Mouse (Mus musculus): ENCODE measurements around the gene Nudt4. TPM values are rescaled to one million over a fixed set of nuclear protein-coding genes. Genes with fewer than 3 reads are reported as not detected.
"Not testable (repeated sequence)": the region's sequence is repeated elsewhere in the genome, so short reads cannot be mapped to it uniquely, and the experiment has no call there.

Nudt4 gene
- polyA plus RNA-seq, 1 experiment: 133 TPM

- peaks cover 21% of the 10 kb centered on the region for H3K36me3 ChIP-seq (ENCODE audit: control insufficient read depth, insufficient read depth, low read length, poor library complexity, severe bottlenecking)
- H3K27ac ChIP-seq (ENCODE audit: insufficient read depth, low read length): no peak overlapping the region
- no peak overlapping the region for H3K9ac ChIP-seq (ENCODE audit: low read depth, poor library complexity, severe bottlenecking)
- no peak overlapping the region for H3K4me3 ChIP-seq (ENCODE audit: low read depth, low read length)
- no peaks in the 10 kb centered on the region for H3K27me3 ChIP-seq (ENCODE audit: control insufficient read depth, insufficient read depth, low read length, poor library complexity, severe bottlenecking)
- no peaks in the 10 kb centered on the region for H3K9me3 ChIP-seq (replicated peaks; ENCODE audit: control insufficient read depth, insufficient read depth, low read length, poor library complexity, severe bottlenecking)
- peaks cover 2% of the 10 kb centered on the region for H3K4me1 ChIP-seq (ENCODE audit: control insufficient read depth, insufficient read depth, low read length)
- TF ChIP-seq CTCF (IDR thresholded peaks at IDR 0.05; ENCODE audit: low read depth, low read length): peak; percentile 49
- TF ChIP-seq POLR2A (IDR thresholded peaks at IDR 0.05; ENCODE audit: insufficient read depth, low read length): no peak
- no peak for TF ChIP-seq EP300 (IDR thresholded peaks at IDR 0.05; ENCODE audit: insufficient read depth, low read depth, low read length)
Observed at GRCm38 (mm10) chr10:95557337-95557828, 6.6 kb downstream of the Nudt4 start.

DNA sequence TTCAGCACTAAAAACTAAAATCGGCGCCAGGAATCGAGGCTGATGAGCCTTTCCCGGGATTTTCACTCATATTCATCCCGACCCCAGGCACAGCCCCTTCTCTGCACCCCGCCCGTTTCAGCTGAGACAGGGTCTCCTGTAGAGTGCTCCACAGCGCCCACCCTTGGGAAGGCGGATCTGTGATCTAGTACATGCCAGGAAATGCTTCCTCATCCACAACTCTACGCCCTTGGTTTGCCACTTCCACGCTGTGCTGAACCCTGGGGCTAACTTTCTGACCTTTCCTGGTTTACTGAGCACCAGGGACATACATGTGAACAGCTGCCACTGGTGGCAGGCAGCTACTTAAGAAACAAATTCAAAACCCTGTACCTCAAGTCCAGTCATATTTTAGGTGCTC, 8.1 kb downstream of the Nudt4 start:
- TF ChIP-seq CTCF (IDR thresholded peaks at IDR 0.05; ENCODE audit: low read depth, low read length) (peak; percentile 35), POLR2A (IDR thresholded peaks at IDR 0.05; ENCODE audit: insufficient read depth, low read length) (no peak), EP300 (IDR thresholded peaks at IDR 0.05; ENCODE audit: insufficient read depth, low read depth, low read length) (no peak)
- H3K9ac ChIP-seq (ENCODE audit: low read depth, poor library complexity, severe bottlenecking): no peak overlapping the region
- peaks cover 24% of the 10 kb centered on the region for H3K36me3 ChIP-seq (ENCODE audit: control insufficient read depth, insufficient read depth, low read length, poor library complexity, severe bottlenecking)

DNA sequence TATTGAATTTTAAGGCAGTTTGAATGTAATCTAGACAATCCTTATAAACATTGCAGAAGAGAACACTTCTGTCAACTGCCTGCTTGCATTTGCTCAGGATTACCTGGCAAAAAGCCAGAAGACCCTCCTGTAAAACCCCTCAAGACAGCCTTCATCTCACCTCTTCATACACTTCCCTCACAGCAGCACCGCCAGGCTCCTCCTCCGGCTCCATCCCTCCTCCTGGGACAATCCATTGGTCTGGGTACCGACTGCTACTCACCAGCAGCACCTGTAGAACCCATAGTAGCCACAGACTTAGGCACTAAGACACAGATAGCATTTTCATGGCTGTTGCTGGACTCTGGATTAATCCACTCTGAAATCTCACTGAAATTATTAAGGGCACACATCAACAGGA, 11.6 kb downstream of the Nudt4 start:
- no peaks in the 10 kb centered on the region for H3K27me3 ChIP-seq (ENCODE audit: control insufficient read depth, insufficient read depth, low read length, poor library complexity, severe bottlenecking)
- no peak overlapping the region for H3K4me3 ChIP-seq (ENCODE audit: low read depth, low read length)
- TF ChIP-seq POLR2A (IDR thresholded peaks at IDR 0.05; ENCODE audit: insufficient read depth, low read length) (no peak), EP300 (IDR thresholded peaks at IDR 0.05; ENCODE audit: insufficient read depth, low read depth, low read length) (no peak), CTCF (IDR thresholded peaks at IDR 0.05; ENCODE audit: low read depth, low read length) (no peak)
- no peak overlapping the region for H3K9ac ChIP-seq (ENCODE audit: low read depth, poor library complexity, severe bottlenecking)
- no peaks in the 10 kb centered on the region for H3K4me1 ChIP-seq (ENCODE audit: control insufficient read depth, insufficient read depth, low read length)
- no peak overlapping the region for H3K27ac ChIP-seq (ENCODE audit: insufficient read depth, low read length)
- no peaks in the 10 kb centered on the region for H3K9me3 ChIP-seq (replicated peaks; ENCODE audit: control insufficient read depth, insufficient read depth, low read length, poor library complexity, severe bottlenecking)
- peaks cover 46% of the 10 kb centered on the region for H3K36me3 ChIP-seq (ENCODE audit: control insufficient read depth, insufficient read depth, low read length, poor library complexity, severe bottlenecking)

More for the DNA sequence above, 8.1 kb downstream of the Nudt4 start:
- Histone ChIP-seq H3K27ac (ENCODE audit: insufficient read depth, low read length) (no peak overlapping the region), H3K27me3 (ENCODE audit: control insufficient read depth, insufficient read depth, low read length, poor library complexity, severe bottlenecking) (no peaks in the 10 kb centered on the region), H3K4me3 (ENCODE audit: low read depth, low read length) (no peak overlapping the region), H3K9me3 (replicated peaks; ENCODE audit: control insufficient read depth, insufficient read depth, low read length, poor library complexity, severe bottlenecking) (no peaks in the 10 kb centered on the region), H3K4me1 (ENCODE audit: control insufficient read depth, insufficient read depth, low read length) (peaks cover 2% of the 10 kb centered on the region)

DNA sequence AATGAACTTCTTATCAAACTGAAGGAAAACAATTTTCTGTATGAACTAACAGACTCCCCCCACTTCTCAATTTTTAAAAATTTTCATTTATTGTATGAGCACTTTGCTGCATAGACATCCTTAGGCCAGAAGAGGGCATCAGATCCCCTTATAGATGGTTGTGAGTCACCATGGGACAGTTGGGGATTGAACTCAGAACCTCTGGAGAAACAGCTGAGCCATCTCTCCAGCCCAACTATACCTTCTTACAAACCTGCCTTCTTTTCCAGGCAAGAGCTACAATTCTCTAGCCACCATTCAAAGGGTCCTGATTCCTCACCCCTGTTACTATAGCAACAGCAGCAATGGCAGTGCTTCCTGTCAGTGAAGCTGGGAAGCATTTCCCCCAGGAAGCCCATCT, 12.2 kb downstream of the Nudt4 start:
- no peak overlapping the region for H3K9ac ChIP-seq (ENCODE audit: low read depth, poor library complexity, severe bottlenecking)
- TF ChIP-seq POLR2A (IDR thresholded peaks at IDR 0.05; ENCODE audit: insufficient read depth, low read length) (no peak), EP300 (IDR thresholded peaks at IDR 0.05; ENCODE audit: insufficient read depth, low read depth, low read length) (no peak), CTCF (IDR thresholded peaks at IDR 0.05; ENCODE audit: low read depth, low read length) (no peak)
- H3K27ac ChIP-seq (ENCODE audit: insufficient read depth, low read length): no peak overlapping the region
- no peaks in the 10 kb centered on the region for H3K9me3 ChIP-seq (replicated peaks; ENCODE audit: control insufficient read depth, insufficient read depth, low read length, poor library complexity, severe bottlenecking)
- no peaks in the 10 kb centered on the region for H3K4me1 ChIP-seq (ENCODE audit: control insufficient read depth, insufficient read depth, low read length)
- H3K27me3 ChIP-seq (ENCODE audit: control insufficient read depth, insufficient read depth, low read length, poor library complexity, severe bottlenecking): no peaks in the 10 kb centered on the region
- H3K36me3 ChIP-seq (ENCODE audit: control insufficient read depth, insufficient read depth, low read length, poor library complexity, severe bottlenecking): peaks cover 51% of the 10 kb centered on the region
- no peak overlapping the region for H3K4me3 ChIP-seq (ENCODE audit: low read depth, low read length)

GRCm38 (mm10) chr10:95550506-95550905, 13.4 kb downstream of the Nudt4 start:
- peaks cover 57% of the 10 kb centered on the region for H3K36me3 ChIP-seq (ENCODE audit: control insufficient read depth, insufficient read depth, low read length, poor library complexity, severe bottlenecking)
- TF ChIP-seq POLR2A (IDR thresholded peaks at IDR 0.05; ENCODE audit: insufficient read depth, low read length) (no peak), EP300 (IDR thresholded peaks at IDR 0.05; ENCODE audit: insufficient read depth, low read depth, low read length) (no peak), CTCF (IDR thresholded peaks at IDR 0.05; ENCODE audit: low read depth, low read length) (no peak)
- H3K27ac ChIP-seq (ENCODE audit: insufficient read depth, low read length): no peak overlapping the region
- H3K4me1 ChIP-seq (ENCODE audit: control insufficient read depth, insufficient read depth, low read length): no peaks in the 10 kb centered on the region
- H3K9me3 ChIP-seq (replicated peaks; ENCODE audit: control insufficient read depth, insufficient read depth, low read length, poor library complexity, severe bottlenecking): no peaks in the 10 kb centered on the region
- H3K27me3 ChIP-seq (ENCODE audit: control insufficient read depth, insufficient read depth, low read length, poor library complexity, severe bottlenecking): no peaks in the 10 kb centered on the region
- no peak overlapping the region for H3K4me3 ChIP-seq (ENCODE audit: low read depth, low read length)
- H3K9ac ChIP-seq (ENCODE audit: low read depth, poor library complexity, severe bottlenecking): no peak overlapping the region

DNA sequence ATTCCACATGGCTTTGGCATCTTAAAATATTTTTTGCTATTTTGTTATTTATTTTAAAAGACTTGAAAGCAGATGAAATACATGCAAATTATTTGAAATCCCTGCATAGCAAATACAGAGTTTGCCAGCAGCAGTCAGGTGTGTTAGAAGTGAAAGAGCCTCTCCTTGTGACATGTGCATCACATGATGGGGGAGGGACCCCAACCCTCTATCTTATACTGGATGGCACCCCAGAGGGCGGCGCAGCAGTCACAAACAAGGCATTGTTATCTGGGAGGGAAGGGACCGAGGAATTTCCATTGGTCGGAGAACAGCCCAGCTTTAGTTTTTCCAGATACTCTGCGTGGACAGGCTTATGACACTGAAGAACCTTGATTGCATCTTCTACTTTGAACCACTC, 14.9 kb downstream of the Nudt4 start:
- not testable (repeated sequence) for H3K9ac ChIP-seq (ENCODE audit: low read depth, poor library complexity, severe bottlenecking); H3K4me1 ChIP-seq (ENCODE audit: control insufficient read depth, insufficient read depth, low read length); H3K27ac ChIP-seq (ENCODE audit: insufficient read depth, low read length); H3K9me3 ChIP-seq (replicated peaks; ENCODE audit: control insufficient read depth, insufficient read depth, low read length, poor library complexity, severe bottlenecking); H3K27me3 ChIP-seq (ENCODE audit: control insufficient read depth, insufficient read depth, low read length, poor library complexity, severe bottlenecking); H3K4me3 ChIP-seq (ENCODE audit: low read depth, low read length)
- peaks cover 63% of the 10 kb centered on the region for H3K36me3 ChIP-seq (ENCODE audit: control insufficient read depth, insufficient read depth, low read length, poor library complexity, severe bottlenecking)

Data from ES-Bruce4 (cell line).